Mouse (Mus musculus): Measurements from ENCODE around the gene 2810006K23Rik.

- no peak for TF ChIP-seq BHLHE40 (IDR thresholded peaks at IDR 0.05; ENCODE audit: borderline replicate concordance, low read depth, low read length)
- TF ChIP-seq GATA1 (IDR thresholded peaks at IDR 0.05; ENCODE audit: low read depth, low read length) = no peak
- peak in 1 of 3 experiments; percentile 4; a peak in 1 of 6 replicates for TF ChIP-seq CTCF (IDR thresholded peaks at IDR 0.05 in 2 of 3, conservative IDR thresholded peaks at IDR 0.05 in 1 of 3; ENCODE audit: control insufficient read depth in 1 of 3, insufficient read depth in 1 of 3, low read depth in 2 of 3, low read length in 3 of 3, poor library complexity in 1 of 3, severe bottlenecking in 1 of 3)
- TF ChIP-seq MAFK (IDR thresholded peaks at IDR 0.05; ENCODE audit: borderline replicate concordance, low read depth, low read length) = no peak
- no peak for TF ChIP-seq ZC3H11A (IDR thresholded peaks at IDR 0.05; ENCODE audit: low read depth, low read length)
- TF ChIP-seq MAX (IDR thresholded peaks at IDR 0.05; ENCODE audit: low read length) = no peak
- TF ChIP-seq ZNF384 (IDR thresholded peaks at IDR 0.05; ENCODE audit: low read depth, low read length) = no peak
- no peak for TF ChIP-seq TBP (IDR thresholded peaks at IDR 0.05; ENCODE audit: low read depth, low read length)
- TF ChIP-seq GABPA (IDR thresholded peaks at IDR 0.05; ENCODE audit: low read depth, low read length) = no peak
- no peak for TF ChIP-seq TCF12 (IDR thresholded peaks at IDR 0.05; ENCODE audit: low read depth, low read length)
- TF ChIP-seq POLR2A (IDR thresholded peaks at IDR 0.05; ENCODE audit: control insufficient read depth in 1 of 2, insufficient read depth in 1 of 2, low read depth in 1 of 2, low read length in 2 of 2, poor library complexity in 1 of 2) = no peak
- no peak for TF ChIP-seq USF1 (IDR thresholded peaks at IDR 0.05; ENCODE audit: low read depth, low read length)
Measured at GRCm38 (mm10) chr5:124356695-124357094, 28.8 kb downstream of the 2810006K23Rik start.

Measured in MEL (cell line).